Mouse (Mus musculus) CD4-positive, CD25-positive, alpha-beta regulatory T cell (primary cell): Measurements from ENCODE around the gene Ddi2. TPM values are rescaled to one million over a fixed set of nuclear protein-coding genes. Genes with fewer than 3 reads are reported as not detected.

ENCODE experiments used
- polyA plus RNA-seq: library from polyadenylated mRNA; unstranded; fragments of 100-300 nt; shearing (Covaris generic); gene quantifications from one replicate; pipeline ENCODE4 v1.2.1, GENCODE M21; 2017

Gene Ddi2
- 25.9 TPM for polyA plus RNA-seq

GRCm38 (mm10) chr4:141722731-141723672 is at the start of gene Ddi2:
TSS of gene Ddi2 (minus strand) at chr4:141723419.

DNA sequence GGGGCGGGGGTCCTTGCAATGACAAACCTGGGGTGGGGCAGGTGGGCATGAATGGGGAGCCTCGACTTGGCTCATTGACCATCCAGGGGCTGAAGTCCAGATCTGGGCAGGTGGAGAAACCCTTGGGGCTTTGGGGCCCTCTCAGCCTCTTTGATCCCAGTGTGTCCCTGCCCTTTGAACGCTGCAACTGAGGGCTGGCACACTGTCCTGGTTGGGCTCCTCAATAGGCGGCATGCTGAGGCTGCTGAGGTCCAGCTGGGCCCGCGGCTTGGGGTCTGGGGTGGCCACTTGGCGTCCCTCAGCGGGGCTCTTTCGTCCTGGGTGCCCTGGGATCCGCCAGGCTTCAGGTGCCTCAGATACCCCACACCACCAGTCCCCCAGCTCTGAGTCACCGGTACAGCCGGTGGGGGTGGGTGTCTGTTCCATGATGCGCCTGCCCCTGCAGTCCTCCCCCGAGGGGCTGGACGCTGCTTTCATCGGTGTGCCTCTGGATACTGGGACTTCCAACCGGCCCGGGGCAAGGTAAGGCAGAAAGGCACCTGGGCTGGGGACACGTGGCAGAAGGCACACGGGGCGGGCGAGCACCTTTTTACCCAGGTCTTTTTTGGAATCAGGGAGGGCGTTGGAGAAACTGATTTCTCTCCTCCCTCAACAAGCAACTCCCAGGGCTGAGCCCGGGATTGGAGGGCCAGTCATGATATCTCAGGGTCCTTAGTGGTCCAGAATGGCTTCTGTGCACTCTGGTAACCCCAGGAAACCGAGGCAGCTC is 23.5 kb upstream of the Ddi2 start, which contains the start of gene Agmat:
Gene Agmat (plus strand): TSS at position 95 of the 769 bp plus-strand sequence.

DNA sequence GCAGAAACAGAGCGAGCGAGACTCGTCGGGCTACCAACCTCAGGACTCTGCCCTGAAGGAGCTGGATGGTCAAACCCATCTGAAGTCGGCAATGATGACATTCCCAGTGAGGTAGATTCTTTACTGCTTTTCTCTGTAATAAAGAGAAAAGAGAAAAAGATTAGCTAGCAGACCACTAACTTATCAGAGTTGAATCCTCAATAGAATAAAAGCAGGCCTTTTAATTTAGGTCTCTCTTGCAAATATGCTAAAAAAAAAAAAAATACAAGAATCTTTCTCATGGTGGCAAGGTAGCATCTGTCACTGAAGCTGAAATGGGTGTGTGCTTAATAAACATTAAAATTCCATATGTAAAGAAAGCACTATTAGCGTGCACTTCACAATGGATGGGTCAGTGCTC is 37.7 kb downstream of the Ddi2 start, which contains the start of gene Rsc1a1:
Gene Rsc1a1 (minus strand): TSS at position 101 of the 400 bp plus-strand sequence.

DNA sequence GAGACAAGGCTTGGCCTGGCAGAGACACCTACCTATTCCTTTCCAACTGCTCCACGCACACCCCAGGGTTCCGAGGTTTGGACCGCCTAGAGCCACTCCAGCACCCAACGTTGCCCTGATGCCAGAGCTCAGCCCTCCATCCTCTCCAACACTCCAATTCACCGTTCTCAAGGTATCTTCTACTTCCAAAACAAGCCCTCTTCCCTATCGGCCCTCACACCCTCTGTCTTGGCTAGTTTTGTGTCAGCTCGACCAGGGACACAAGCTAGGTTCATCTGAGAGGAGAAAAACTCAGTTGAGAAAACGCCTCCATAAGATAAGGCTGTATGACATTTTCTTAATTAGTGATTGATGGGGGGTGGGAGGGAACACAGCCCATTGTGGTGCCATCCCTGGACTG is 58.4 kb downstream of the Ddi2 start, which contains the start of gene Plekhm2:
Gene Plekhm2 (minus strand): TSS at position 101 of the 400 bp plus-strand sequence.

Other genes starting within 250 kb of the Ddi2 start
- gene Spen, start 184.8 kb downstream of the Ddi2 start, polyA plus RNA-seq: 40.6 TPM
- 0.19 TPM for gene Fblim1, start 117.3 kb downstream of the Ddi2 start, polyA plus RNA-seq
- 0.12 TPM for gene Tmem82, start 104.8 kb downstream of the Ddi2 start, polyA plus RNA-seq
- gene Slc25a34, start 99.6 kb downstream of the Ddi2 start, polyA plus RNA-seq: not detected
- 11.3 TPM for gene Plekhm2, start 58.5 kb downstream of the Ddi2 start, polyA plus RNA-seq
- gene Rsc1a1, start 37.8 kb downstream of the Ddi2 start, polyA plus RNA-seq: not detected
- not detected for gene Agmat, start 23.3 kb upstream of the Ddi2 start, polyA plus RNA-seq
- gene Dnajc16, start 67.5 kb upstream of the Ddi2 start, polyA plus RNA-seq: 4.5 TPM
- 18.5 TPM for gene Casp9, start 70.2 kb upstream of the Ddi2 start, polyA plus RNA-seq
- gene Cela2a, start 102.7 kb upstream of the Ddi2 start, polyA plus RNA-seq: 0.47 TPM
- gene Ctrc, start 122.9 kb upstream of the Ddi2 start, polyA plus RNA-seq: not detected
- 114 TPM for gene Efhd2, start 151.5 kb upstream of the Ddi2 start, polyA plus RNA-seq